Mouse (Mus musculus) MEL (cell line): ENCODE measurements at regions not wholly inside any gene's neighbourhood (a gene's known extent, or its start where the extent isn't known, plus 50 kb on each side); places are given as distances from the start of the nearest gene placed in this dataset.

Experiments used
- DNase-seq: peaks from one replicate; pipeline ENCODE4 v3.0.0; 2011; ENCODE audit warnings: low read depth, low spot score
- H3K27ac ChIP-seq: 2 replicates; pipeline ENCODE4 v1.5.1; 2012; ENCODE audit warnings: low read depth, mild to moderate bottlenecking, control low read depth, low read length, moderate library complexity; ENCODE audit not compliant: control insufficient read depth
- H3K27me3 ChIP-seq, 2 experiments: fragments of 150-350 bp in 1 of 2; sonication (generic) in 1 of 2; 2 replicates each; pipeline ENCODE4 v1.6.1; 2012; ENCODE audit warnings: low read length in 2 of 2, mild to moderate bottlenecking in 2 of 2, improper control_type of control experiment in 1 of 2, moderate library complexity in 1 of 2; ENCODE audit not compliant: insufficient read depth in 2 of 2, control insufficient read depth in 1 of 2
- H3K36me3 ChIP-seq, 2 experiments: 2 replicates each; pipeline ENCODE4 v1.6.1; 2012 to 2014; ENCODE audit warnings: low read length in 2 of 2, improper control_type of control experiment in 1 of 2, inconsistent platforms in 1 of 2, mild to moderate bottlenecking in 1 of 2; ENCODE audit not compliant: insufficient read depth in 2 of 2, control insufficient read depth in 1 of 2
- H3K4me1 ChIP-seq, 2 experiments: fragments of 150-350 bp in 1 of 2; sonication (generic) in 1 of 2; 2 replicates each; pipeline ENCODE4 v1.6.1; 2012; ENCODE audit warnings: low read length in 2 of 2, improper control_type of control experiment in 1 of 2, mild to moderate bottlenecking in 1 of 2; ENCODE audit not compliant: insufficient read depth in 2 of 2, control insufficient read depth in 1 of 2
- H3K4me3 ChIP-seq, 2 experiments: fragments of 150-350 bp in 1 of 2; sonication (generic) in 1 of 2; 2 replicates each; pipeline ENCODE4 v1.5.1; 2012; ENCODE audit warnings: low read depth in 2 of 2, low read length in 2 of 2, mild to moderate bottlenecking in 2 of 2, moderate library complexity in 2 of 2, control low read depth in 1 of 2, improper control_type of control experiment in 1 of 2; ENCODE audit not compliant: control insufficient read depth in 1 of 2, insufficient read depth in 1 of 2
- H3K79me2 ChIP-seq: 2 replicates; pipeline ENCODE4 v1.6.1; 2012; ENCODE audit warnings: mild to moderate bottlenecking, low read length, moderate library complexity; ENCODE audit not compliant: control insufficient read depth, poor library complexity, insufficient read depth
- H3K9ac ChIP-seq: 2 replicates; pipeline ENCODE4 v1.6.1; 2012; ENCODE audit warnings: low read depth, mild to moderate bottlenecking, control low read depth, low read length, moderate library complexity; ENCODE audit not compliant: control insufficient read depth, poor library complexity, severe bottlenecking
- H3K9me3 ChIP-seq: fragments of 150-350 bp; sonication (generic); replicated peaks from 2 replicates; pipeline ENCODE4 v1.6.1; 2012; ENCODE audit warnings: mild to moderate bottlenecking, low read length, improper control_type of control experiment, moderate library complexity; ENCODE audit not compliant: insufficient read depth
- BHLHE40 ChIP-seq: IDR thresholded peaks from 2 replicates; pipeline ENCODE4 v1.6.1; 2012; ENCODE audit warnings: low read depth, mild to moderate bottlenecking, inconsistent platforms, low read length, improper control_type of control experiment, borderline replicate concordance
- CHD2 ChIP-seq: IDR thresholded peaks from 2 replicates; pipeline ENCODE4 v1.6.1; 2011; ENCODE audit warnings: low read length, improper control_type of control experiment
- E2F4 ChIP-seq: IDR thresholded peaks from 2 replicates; pipeline ENCODE4 v1.6.1; 2011; ENCODE audit warnings: low read depth, low read length, improper control_type of control experiment, borderline replicate concordance
- ELF1 ChIP-seq: IDR thresholded peaks from 2 replicates; pipeline ENCODE4 v1.6.1; 2014; ENCODE audit warnings: low read depth, mild to moderate bottlenecking, inconsistent platforms, low read length, improper control_type of control experiment, moderate library complexity
- EP300 ChIP-seq, 2 experiments: IDR thresholded peaks; 2 replicates each; pipeline ENCODE4 v1.6.1; 2011; ENCODE audit warnings: improper control_type of control experiment in 2 of 2, low read length in 2 of 2, low read depth in 1 of 2, mild to moderate bottlenecking in 1 of 2
- GABPA ChIP-seq: IDR thresholded peaks from 2 replicates; pipeline ENCODE4 v1.6.1; 2012; ENCODE audit warnings: low read depth, mild to moderate bottlenecking, inconsistent platforms, low read length, improper control_type of control experiment, moderate library complexity
- GATA1 ChIP-seq: IDR thresholded peaks from 2 replicates; pipeline ENCODE4 v1.6.1; 2011; ENCODE audit warnings: low read depth, low read length, improper control_type of control experiment
- JUND ChIP-seq: IDR thresholded peaks from 2 replicates; pipeline ENCODE4 v1.6.1; 2011; ENCODE audit warnings: low read depth, mild to moderate bottlenecking, improper control_type of control experiment, low read length
- MAX ChIP-seq: IDR thresholded peaks from 2 replicates; pipeline ENCODE4 v1.6.1; 2011; ENCODE audit warnings: low read length, improper control_type of control experiment
- MAZ ChIP-seq: IDR thresholded peaks from 2 replicates; pipeline ENCODE4 v1.6.1; 2012; ENCODE audit warnings: low read depth, mild to moderate bottlenecking, inconsistent platforms, low read length, improper control_type of control experiment
- MXI1 ChIP-seq: IDR thresholded peaks from 2 replicates; pipeline ENCODE4 v1.6.1; 2011; ENCODE audit warnings: mild to moderate bottlenecking, low read depth, low read length, improper control_type of control experiment
- MYC ChIP-seq: IDR thresholded peaks from 2 replicates; pipeline ENCODE4 v1.6.1; 2011; ENCODE audit warnings: low read depth, mild to moderate bottlenecking, low read length, improper control_type of control experiment, moderate library complexity
- POLR2AphosphoS2 ChIP-seq: IDR thresholded peaks from 2 replicates; pipeline ENCODE4 v1.6.1; 2011; ENCODE audit warnings: low read length, improper control_type of control experiment
- POLR2AphosphoS5 ChIP-seq: IDR thresholded peaks from 2 replicates; pipeline ENCODE4 v1.6.1; 2012; ENCODE audit warnings: low read depth, borderline replicate concordance, mild to moderate bottlenecking, inconsistent platforms, low read length, moderate library complexity, mixed read lengths
- RAD21 ChIP-seq: IDR thresholded peaks from 2 replicates; pipeline ENCODE4 v1.6.1; 2011; ENCODE audit warnings: mild to moderate bottlenecking, low read depth, low read length, improper control_type of control experiment
- TCF12 ChIP-seq: IDR thresholded peaks from 2 replicates; pipeline ENCODE4 v1.6.1; 2014; ENCODE audit warnings: low read depth, mild to moderate bottlenecking, inconsistent platforms, low read length, improper control_type of control experiment, moderate library complexity
- UBTF ChIP-seq: IDR thresholded peaks from 2 replicates; pipeline ENCODE4 v1.6.1; 2012; ENCODE audit warnings: low read depth, mild to moderate bottlenecking, inconsistent platforms, low read length, improper control_type of control experiment, moderate library complexity, borderline replicate concordance; ENCODE audit not compliant: insufficient read depth
- USF1 ChIP-seq: IDR thresholded peaks from 2 replicates; pipeline ENCODE4 v1.6.1; 2014; ENCODE audit warnings: low read depth, mild to moderate bottlenecking, inconsistent platforms, low read length, improper control_type of control experiment, moderate library complexity
- USF2 ChIP-seq, 2 experiments: IDR thresholded peaks; 2 replicates each; pipeline ENCODE4 v1.6.1; 2011 to 2012; ENCODE audit warnings: improper control_type of control experiment in 2 of 2, low read length in 2 of 2, borderline replicate concordance in 1 of 2, inconsistent platforms in 1 of 2, low read depth in 1 of 2, mild to moderate bottlenecking in 1 of 2; ENCODE audit not compliant: insufficient read depth in 1 of 2
- ZC3H11A ChIP-seq: IDR thresholded peaks from 2 replicates; pipeline ENCODE4 v1.6.1; 2012; ENCODE audit warnings: low read depth, mild to moderate bottlenecking, inconsistent platforms, low read length, improper control_type of control experiment
- ZNF384 ChIP-seq: IDR thresholded peaks from 2 replicates; pipeline ENCODE4 v1.6.1; 2012; ENCODE audit warnings: low read depth, mild to moderate bottlenecking, inconsistent platforms, low read length, improper control_type of control experiment

DNA sequence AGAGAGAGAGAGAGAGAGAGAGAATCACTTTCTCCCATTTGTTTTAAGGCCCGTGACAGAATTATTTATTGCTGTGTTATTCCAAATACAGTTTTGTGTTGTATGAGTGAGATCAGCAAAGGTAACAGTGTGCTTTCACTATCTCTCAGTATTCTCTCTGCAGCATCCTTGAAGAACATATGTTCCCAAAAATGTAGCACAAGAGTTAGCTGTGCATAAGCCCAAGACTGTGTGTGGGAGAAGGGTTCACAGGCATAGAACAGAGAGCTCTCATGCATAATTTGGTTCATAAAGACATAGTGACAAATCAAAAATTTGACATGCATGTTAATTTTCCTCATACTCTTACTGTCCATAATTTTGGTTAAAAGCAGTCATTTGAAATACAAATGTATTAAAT lies 393.5 kb upstream of the Slitrk5 start:
- H3K27me3 ChIP-seq = no peaks in the 10 kb centered on the region
- no peak overlapping the region for H3K27ac ChIP-seq
- no peak overlapping the region for H3K9ac ChIP-seq
- H3K79me2 ChIP-seq = no peaks in the 10 kb centered on the region
- TF ChIP-seq MXI1 (no peak), ZNF384 (no peak), GATA1 (no peak), BHLHE40 (no peak), MAX (no peak), JUND (no peak), MYC (no peak), USF2 (IDR thresholded peaks at IDR 0.05; ENCODE audit: borderline replicate concordance in 1 of 2, insufficient read depth in 1 of 2, low read depth in 1 of 2, low read length in 2 of 2) (no peak), ZC3H11A (no peak), UBTF (no peak), CHD2 (no peak), POLR2AphosphoS5 (no peak)
- H3K4me1 ChIP-seq = no peaks in the 10 kb centered on the region
- no peak overlapping the region for H3K4me3 ChIP-seq
- DNase-seq = no peak
- H3K9me3 ChIP-seq = no peaks in the 10 kb centered on the region
- H3K36me3 ChIP-seq = no peaks in the 10 kb centered on the region

DNA sequence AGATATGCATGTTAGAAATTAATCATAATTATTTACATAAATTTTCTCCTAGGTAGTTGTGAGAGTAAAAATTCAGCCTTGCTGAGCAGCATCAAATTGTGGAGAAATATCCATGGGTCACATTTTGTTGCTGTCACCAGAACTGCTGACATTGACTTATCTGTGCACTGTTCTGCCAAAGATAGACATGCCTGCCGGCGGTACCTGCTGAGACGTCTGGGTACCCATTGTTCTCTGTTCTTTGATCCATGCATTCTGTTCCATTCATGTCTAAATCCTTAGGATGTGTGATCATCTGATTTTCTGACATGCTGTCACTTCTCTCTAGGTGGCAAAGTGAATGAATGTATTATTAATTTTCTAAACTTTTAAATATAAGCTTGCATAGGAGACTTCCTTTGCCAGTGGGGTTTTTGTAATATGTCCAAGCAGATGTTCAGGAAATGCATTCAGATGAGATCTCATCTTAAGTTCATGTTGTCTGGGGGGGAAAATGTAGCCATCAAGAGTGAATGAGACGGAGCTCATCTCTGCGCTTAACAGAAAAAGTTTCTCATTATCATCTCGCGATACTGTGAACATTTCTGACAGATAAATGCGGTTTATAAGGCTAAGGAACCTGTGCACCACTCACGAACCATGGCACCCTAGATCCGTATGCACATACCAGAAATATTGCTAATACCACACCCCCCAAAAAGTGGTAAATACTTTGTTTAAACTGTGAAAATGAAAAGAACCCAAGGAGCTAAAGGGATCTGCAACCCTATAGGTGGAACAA lies 391.0 kb upstream of the Slitrk5 start:
- Histone ChIP-seq H3K79me2 (no peaks in the 10 kb centered on the region), H3K27me3 (no peaks in the 10 kb centered on the region), H3K4me3 (no peak overlapping the region), H3K9me3 (no peaks in the 10 kb centered on the region), H3K27ac (no peak overlapping the region), H3K9ac (no peak overlapping the region), H3K36me3 (no peaks in the 10 kb centered on the region), H3K4me1 (no peaks in the 10 kb centered on the region)
- no peak for TF ChIP-seq GATA1
- TF ChIP-seq RAD21 = no peak
- TF ChIP-seq USF1 = no peak
- no peak for TF ChIP-seq E2F4
- no peak for TF ChIP-seq ZC3H11A
- TF ChIP-seq ELF1 = no peak
- TF ChIP-seq GABPA = no peak
- TF ChIP-seq BHLHE40 = no peak
- no peak for TF ChIP-seq POLR2AphosphoS2
- TF ChIP-seq TCF12 = no peak
- no peak for TF ChIP-seq MYC
- no peak for TF ChIP-seq MAZ
- TF ChIP-seq EP300 (IDR thresholded peaks at IDR 0.05; ENCODE audit: low read depth in 1 of 2, low read length in 2 of 2) = no peak
- TF ChIP-seq CHD2 = no peak
- TF ChIP-seq USF2 (IDR thresholded peaks at IDR 0.05; ENCODE audit: borderline replicate concordance in 1 of 2, insufficient read depth in 1 of 2, low read depth in 1 of 2, low read length in 2 of 2) = no peak
- no peak for DNase-seq
